Mouse (Mus musculus): ENCODE measurements around the gene F2.

DNA sequence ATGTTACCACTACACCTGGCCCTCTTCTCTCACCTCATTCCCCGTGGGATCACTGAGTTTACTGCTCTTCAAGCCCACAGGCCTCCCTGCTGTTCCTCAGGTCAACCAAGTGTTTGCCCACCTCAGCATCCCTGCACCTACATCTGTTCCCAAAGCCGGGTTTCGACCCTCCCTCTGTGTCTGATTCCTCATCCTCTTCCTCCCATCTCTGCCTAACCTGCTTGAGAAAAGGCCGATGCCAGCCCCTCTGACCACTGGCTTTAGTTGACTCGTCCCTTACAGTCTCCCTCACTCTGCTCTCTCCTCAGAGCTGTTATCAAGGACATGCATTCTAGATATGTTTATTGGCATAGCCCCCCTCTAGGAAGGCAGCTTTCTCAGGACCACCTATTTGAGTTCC, 8.7 kb downstream of the F2 start:
- no peak for TF ChIP-seq POLR2A (IDR thresholded peaks at IDR 0.05; ENCODE audit: insufficient read length, low read depth)
- TF ChIP-seq MAX (IDR thresholded peaks at IDR 0.05; ENCODE audit: low read depth) = no peak
- TF ChIP-seq TCF3 (IDR thresholded peaks at IDR 0.05; ENCODE audit: insufficient read length, low read depth) = no peak
